Mouse (Mus musculus) kidney, adult 2 months (tissue): Measurements from ENCODE around the gene Rhebl1. TPM values are rescaled to one million over a fixed set of nuclear protein-coding genes. Genes with fewer than 3 reads are reported as not detected.

Experiments
- DNase-seq: peaks from one replicate; pipeline ENCODE4 v3.0.0; 2021
- H3K27ac ChIP-seq: fragments of 200-500 bp; 2 replicates; pipeline ENCODE4 v1.5.1; 2012; ENCODE audit warnings: low read depth, low read length, control low read depth, inconsistent platforms; ENCODE audit not compliant: insufficient read depth
- H3K27me3 ChIP-seq: fragments of 200-500 bp; replicated peaks from 2 replicates; pipeline ENCODE4 v1.6.1; 2012; ENCODE audit warnings: mild to moderate bottlenecking, moderate library complexity, low read length, inconsistent platforms; ENCODE audit not compliant: control insufficient read depth, insufficient read depth
- H3K36me3 ChIP-seq: fragments of 200-500 bp; 2 replicates; pipeline ENCODE4 v1.6.1; 2012; ENCODE audit warnings: mild to moderate bottlenecking, moderate library complexity, low read length, inconsistent platforms; ENCODE audit not compliant: control insufficient read depth, insufficient read depth
- H3K4me1 ChIP-seq: fragments of 200-500 bp; 2 replicates; pipeline ENCODE4 v1.6.1; 2011; ENCODE audit warnings: low read length; ENCODE audit not compliant: control insufficient read depth, insufficient read depth
- H3K4me3 ChIP-seq: fragments of 200-500 bp; 2 replicates; pipeline ENCODE4 v1.5.1; 2011; ENCODE audit warnings: mild to moderate bottlenecking, low read depth, low read length, control low read depth; ENCODE audit not compliant: insufficient read depth
- CTCF ChIP-seq: fragments of 200-500 bp; conservative IDR thresholded peaks from 2 replicates; pipeline ENCODE4 v1.5.1; 2011; ENCODE audit warnings: low read depth, mild to moderate bottlenecking, control low read depth, low read length, moderate library complexity, mixed read lengths; ENCODE audit not compliant: insufficient read depth, insufficient read length
- POLR2A ChIP-seq: fragments of 200-500 bp; IDR thresholded peaks from one replicate; pipeline ENCODE4 v1.6.1; 2011; ENCODE audit warnings: low read depth, low read length, control low read depth
- WGBS: fragments of 180-500 bp; shearing (Covaris S2); methylation state at CpG from one replicate; pipeline ENCODE4 v1.1.7; 2018; 5-methylcytosine and 5-hydroxymethylcytosine counted together
- polyA plus RNA-seq: library from polyadenylated mRNA; depleted of rRNA; stranded (reverse); fragments of >200 nt; gene quantifications from 2 replicates; pipeline ENCODE4 v1.2.3, GENCODE M21; 2012

The Rhebl1 gene
- polyA plus RNA-seq, 1 experiment, result 7.1 TPM

DNA sequence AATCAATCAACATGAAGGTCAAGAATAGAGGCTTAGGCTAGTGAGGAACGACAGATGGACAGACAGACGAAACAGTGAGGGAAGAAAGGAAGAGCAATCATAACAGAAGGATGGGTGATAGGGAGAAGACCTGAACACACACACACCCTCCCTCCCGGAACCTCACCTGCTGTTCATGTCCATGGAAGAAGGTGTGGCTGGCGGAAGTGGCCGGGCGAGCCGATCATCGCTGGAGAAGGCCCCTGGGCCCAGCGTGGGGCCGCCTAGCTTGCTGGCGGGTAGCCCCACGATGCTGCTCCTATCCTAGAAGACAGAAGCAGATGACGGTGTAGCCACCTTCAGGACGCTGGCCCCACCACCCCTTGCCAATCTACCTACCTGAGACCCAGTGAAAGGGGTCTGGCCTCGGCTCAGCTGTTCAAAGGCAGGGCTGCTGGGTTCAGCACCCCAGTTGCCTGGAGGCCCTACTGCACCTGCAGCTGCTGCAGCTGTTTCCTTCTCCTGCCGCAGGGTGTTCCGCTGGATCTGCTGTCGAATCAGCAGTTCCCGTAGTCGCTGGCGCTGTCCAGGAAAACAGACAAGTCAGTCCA lies 43.0 kb downstream of the Rhebl1 start:
- DNase-seq, result no peak
- no peak overlapping the region for H3K27ac ChIP-seq
- WGBS, result 88% methylated on average over 21 of the region's 21 CpGs

GRCm38 (mm10) chr15:98850668-98851067 lies 43.7 kb downstream of the Rhebl1 start:
- no peak for TF ChIP-seq CTCF
- no peak for TF ChIP-seq POLR2A
- Histone ChIP-seq H3K36me3 (peaks cover 9% of the 10 kb centered on the region), H3K4me1 (no peaks in the 10 kb centered on the region), H3K27me3 (no peaks in the 10 kb centered on the region), H3K4me3 (no peak overlapping the region), H3K27ac (no peak overlapping the region)
- 79% methylated on average over 14 of the region's 14 CpGs for WGBS
- no peak for DNase-seq

More for the DNA sequence above, 43.0 kb downstream of the Rhebl1 start:
- Histone ChIP-seq H3K36me3 (peaks cover 9% of the 10 kb centered on the region), H3K4me1 (no peaks in the 10 kb centered on the region), H3K4me3 (no peak overlapping the region), H3K27me3 (no peaks in the 10 kb centered on the region)
- TF ChIP-seq CTCF (no peak), POLR2A (no peak)

DNA sequence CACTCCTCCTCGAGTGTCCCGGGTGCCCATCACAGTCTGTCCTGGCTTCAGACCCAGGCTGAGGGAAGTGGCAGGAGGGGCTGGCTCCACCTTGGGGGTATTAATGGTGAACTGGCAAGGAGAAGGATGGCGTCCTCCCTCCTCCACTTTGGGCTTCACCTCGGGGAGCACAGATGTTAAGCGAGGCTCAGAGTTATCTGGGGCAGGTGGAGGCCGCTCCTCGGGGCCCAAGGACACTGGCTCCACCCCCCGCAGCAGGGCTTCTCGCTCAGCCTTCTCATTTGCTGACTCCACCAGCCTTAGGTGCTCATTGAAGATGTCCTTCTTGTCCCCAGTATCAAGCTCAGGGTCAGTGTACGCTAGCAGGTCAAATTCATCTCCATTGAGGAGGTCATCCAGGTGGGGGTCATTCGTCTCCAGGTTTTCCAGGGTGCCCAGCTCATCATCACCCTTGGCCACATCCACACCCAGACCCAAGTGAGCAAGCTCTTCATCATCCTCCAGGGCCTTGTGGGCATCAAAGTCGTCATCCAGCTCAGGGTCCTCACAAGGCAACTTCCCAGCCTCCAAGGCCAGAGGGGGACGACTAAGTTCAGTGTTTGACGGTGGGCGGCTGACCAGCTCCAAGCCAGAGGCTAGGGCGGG lies 44.3 kb downstream of the Rhebl1 start:
- no peak for TF ChIP-seq CTCF
- TF ChIP-seq POLR2A, result no peak
- Histone ChIP-seq H3K4me3 (no peak overlapping the region), H3K27ac (no peak overlapping the region), H3K36me3 (peaks cover 9% of the 10 kb centered on the region), H3K4me1 (no peaks in the 10 kb centered on the region), H3K27me3 (no peaks in the 10 kb centered on the region)
- 85% methylated on average over 16 of the region's 16 CpGs for WGBS
- DNase-seq, result no peak

- TF ChIP-seq CTCF (no peak), POLR2A (no peak)
- no peaks in the 10 kb centered on the region for H3K4me1 ChIP-seq
- peaks cover 12% of the 10 kb centered on the region for H3K36me3 ChIP-seq
- no peak overlapping the region for H3K4me3 ChIP-seq
- 91% methylated on average over 11 of the region's 11 CpGs for WGBS
- DNase-seq, result no peak
- no peak overlapping the region for H3K27ac ChIP-seq
- H3K27me3 ChIP-seq, result no peaks in the 10 kb centered on the region
Measured at GRCm38 (mm10) chr15:98849165-98849564, 45.2 kb downstream of the Rhebl1 start.

DNA sequence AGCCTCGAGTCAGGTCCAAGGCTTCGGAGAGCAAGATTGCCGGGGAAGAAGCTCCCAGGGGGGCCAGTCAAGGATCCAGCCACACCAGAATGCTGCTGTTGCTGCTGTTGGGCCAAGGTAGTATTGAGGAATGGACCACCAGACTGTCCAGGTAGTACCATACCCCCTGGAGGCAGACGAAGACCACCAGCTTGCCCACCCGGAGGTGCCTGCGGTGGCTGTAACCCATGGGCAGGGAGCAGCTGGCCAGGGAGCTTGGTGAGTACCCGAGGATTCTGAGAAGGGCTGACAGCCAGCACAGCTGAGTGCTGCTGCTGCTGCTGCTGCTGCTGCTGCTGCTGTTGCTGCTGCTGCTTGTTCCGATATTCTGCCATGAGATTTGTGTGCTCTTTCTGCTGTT lies 48.2 kb downstream of the Rhebl1 start:
- no peak overlapping the region for H3K4me3 ChIP-seq
- 84% methylated on average over 8 of the region's 8 CpGs for WGBS
- H3K27ac ChIP-seq, result no peak overlapping the region
- no peaks in the 10 kb centered on the region for H3K27me3 ChIP-seq
- DNase-seq, result no peak
- H3K4me1 ChIP-seq, result no peaks in the 10 kb centered on the region
- TF ChIP-seq POLR2A (no peak), CTCF (no peak)
- peaks cover 5% of the 10 kb centered on the region for H3K36me3 ChIP-seq

DNA sequence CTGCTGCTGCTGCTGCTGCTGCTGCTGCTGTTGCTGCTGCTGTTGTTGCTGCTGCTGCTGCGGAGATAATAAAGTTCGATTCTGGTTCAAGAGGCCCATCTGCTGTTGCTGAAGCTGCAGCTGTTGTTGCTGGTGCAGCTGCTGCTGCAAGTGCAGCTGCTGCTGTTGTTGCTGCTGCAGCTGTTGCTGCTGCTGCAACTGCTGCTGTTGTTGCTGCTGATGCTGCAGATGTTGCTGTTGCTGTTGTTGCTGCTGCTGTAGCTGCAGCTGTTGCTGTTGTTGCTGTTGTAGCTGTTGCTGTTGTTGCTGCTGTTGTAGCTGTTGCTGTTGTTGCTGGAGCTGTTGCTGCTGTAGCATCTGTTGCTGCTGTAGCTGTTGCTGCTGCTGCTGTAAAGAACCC lies 49.2 kb downstream of the Rhebl1 start:
- TF ChIP-seq CTCF, result no peak
- TF ChIP-seq POLR2A, result no peak
- 91% methylated on average over 2 of the region's 2 CpGs for WGBS
- no peaks in the 10 kb centered on the region for H3K4me1 ChIP-seq
- H3K4me3 ChIP-seq, result no peak overlapping the region
- H3K36me3 ChIP-seq, result peaks cover 5% of the 10 kb centered on the region; the same call in 1 of the 2 replicates
- H3K27ac ChIP-seq, result no peak overlapping the region
- no peaks in the 10 kb centered on the region for H3K27me3 ChIP-seq
- DNase-seq, result no peak

GRCm38 (mm10) chr15:98843595-98844223 lies 50.6 kb downstream of the Rhebl1 start:
- WGBS, result 93% methylated on average over 11 of the region's 11 CpGs
- TF ChIP-seq POLR2A (no peak), CTCF (no peak)
- Histone ChIP-seq H3K4me3 (no peak overlapping the region), H3K36me3 (peaks cover 5% of the 10 kb centered on the region; the same call in 1 of the 2 replicates), H3K27ac (no peak overlapping the region), H3K4me1 (no peaks in the 10 kb centered on the region), H3K27me3 (no peaks in the 10 kb centered on the region)
- no peak for DNase-seq
